Mouse (Mus musculus): ENCODE measurements at regions not wholly inside any gene's neighbourhood (a gene's known extent, or its start where the extent isn't known, plus 50 kb on each side); places are given as distances from the start of the nearest gene placed in this dataset.

DNA sequence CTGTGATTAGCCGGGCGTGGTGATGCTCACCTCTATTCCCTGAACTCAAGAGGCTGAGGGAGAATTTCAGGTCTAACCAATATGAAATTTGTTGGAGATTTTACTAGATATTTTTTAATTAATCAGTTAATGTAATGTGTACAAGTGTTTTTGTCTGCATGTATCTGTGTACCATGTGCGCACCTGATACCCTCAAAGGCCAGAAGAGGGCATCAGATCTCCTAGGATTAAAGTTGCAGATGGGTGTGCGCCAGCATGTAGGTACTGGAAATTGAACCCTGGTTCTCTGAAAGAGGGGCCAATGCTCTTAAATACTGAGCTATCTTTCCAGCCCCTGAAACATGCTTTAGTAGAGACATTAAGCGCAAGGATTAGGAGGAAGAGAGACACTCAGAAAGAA, 160.2 kb downstream of the Mycn start:
- 96% methylated on average over 5 of the region's 5 CpGs for WGBS
- no peaks in the 10 kb centered on the region for H3K36me3 ChIP-seq (ENCODE audit: control insufficient read depth, insufficient read depth, low read length)
- no peak overlapping the region for H3K4me2 ChIP-seq (ENCODE audit: low read depth, low read length)
- no peak overlapping the region for H3K27ac ChIP-seq (ENCODE audit: low read length)
- H3K4me3 ChIP-seq (ENCODE audit: low read length): no peak overlapping the region
- ATAC-seq: no peak
- 0 out of 2 replicates have a peak, but pooled peaks cover 2% of the 10 kb centered on the region for H3K9me3 ChIP-seq (ENCODE audit: control insufficient read depth, low read length)
- H3K27me3 ChIP-seq (replicated peaks; ENCODE audit: control insufficient read depth, insufficient read depth, low read length): no peaks in the 10 kb centered on the region
- no peak overlapping the region for H3K9ac ChIP-seq (ENCODE audit: low read depth, low read length)
- H3K4me1 ChIP-seq (ENCODE audit: control insufficient read depth, insufficient read depth, low read length): no peaks in the 10 kb centered on the region; the same call in 1 of the 2 replicates

DNA sequence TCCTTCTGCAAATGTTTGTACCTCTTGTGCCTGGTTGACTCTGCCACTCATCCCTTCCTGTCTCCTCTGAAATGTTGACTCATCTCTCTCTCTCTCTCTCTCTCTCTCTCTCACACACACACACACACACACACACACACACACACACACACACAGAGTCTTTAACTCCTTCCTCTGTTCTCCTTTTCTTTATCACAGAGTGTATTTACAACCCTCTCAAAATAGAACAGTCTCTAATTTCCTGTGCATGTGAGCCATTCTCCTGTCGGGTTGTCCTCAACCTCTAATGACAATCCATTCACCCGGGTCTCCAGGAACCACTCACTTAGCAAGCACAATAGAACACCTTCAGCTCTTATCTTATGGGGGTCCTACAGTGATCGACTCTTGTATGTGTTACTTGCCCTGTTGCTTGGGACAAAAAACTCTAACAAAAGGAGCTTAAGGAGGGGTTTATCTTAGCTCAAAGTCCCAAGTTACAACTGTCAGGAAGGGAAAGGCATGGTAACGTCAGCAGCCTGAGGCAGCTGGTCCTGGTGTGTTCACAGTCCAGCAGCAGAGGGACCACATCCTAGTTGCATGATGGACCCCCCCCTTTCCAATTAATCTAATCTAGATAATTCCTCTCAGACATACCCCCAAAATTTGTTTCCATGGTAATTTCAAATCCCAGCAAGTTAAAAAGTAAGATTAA, 163.0 kb downstream of the Mycn start:
- peak overlapping the region; percentile 71 for H3K27ac ChIP-seq (ENCODE audit: low read length)
- 36% methylated on average over 4 of the region's 4 CpGs for WGBS

DNA sequence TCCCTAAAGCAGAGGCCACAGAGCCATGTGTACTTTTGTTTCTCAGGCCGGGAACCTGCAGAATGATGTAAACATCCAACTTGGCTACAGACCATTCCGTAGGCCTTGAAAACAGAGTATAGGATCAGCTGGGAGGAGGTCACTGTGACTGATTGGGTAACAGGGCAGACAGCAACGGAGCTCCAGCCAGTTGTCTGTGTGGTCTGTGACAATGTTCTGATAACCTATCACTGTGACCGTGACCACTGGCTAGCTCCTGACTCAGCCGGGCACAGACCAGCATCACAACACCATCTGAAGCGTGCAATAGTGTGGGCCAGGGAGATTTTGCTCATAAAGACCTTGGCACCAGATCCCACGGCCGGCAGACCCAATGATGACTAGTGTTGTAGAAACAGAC, 164.3 kb downstream of the Mycn start:
- H3K27ac ChIP-seq (ENCODE audit: low read length): no peak overlapping the region
- H3K4me2 ChIP-seq (ENCODE audit: low read depth, low read length): no peak overlapping the region
- no peak for ATAC-seq
- no peaks in the 10 kb centered on the region for H3K4me1 ChIP-seq (ENCODE audit: control insufficient read depth, insufficient read depth, low read length)
- H3K36me3 ChIP-seq (ENCODE audit: control insufficient read depth, insufficient read depth, low read length): no peaks in the 10 kb centered on the region
- H3K27me3 ChIP-seq (replicated peaks; ENCODE audit: control insufficient read depth, insufficient read depth, low read length): no peaks in the 10 kb centered on the region
- 0 out of 2 replicates have a peak, but pooled peaks cover 2% of the 10 kb centered on the region for H3K9me3 ChIP-seq (ENCODE audit: control insufficient read depth, low read length)
- H3K4me3 ChIP-seq (ENCODE audit: low read length): no peak overlapping the region
- H3K9ac ChIP-seq (ENCODE audit: low read depth, low read length): no peak overlapping the region
- 73% methylated on average over 8 of the region's 8 CpGs for WGBS

More for the DNA sequence above, 163.0 kb downstream of the Mycn start:
- Histone ChIP-seq H3K36me3 (ENCODE audit: control insufficient read depth, insufficient read depth, low read length) (no peaks in the 10 kb centered on the region), H3K4me1 (ENCODE audit: control insufficient read depth, insufficient read depth, low read length) (no peaks in the 10 kb centered on the region), H3K9me3 (ENCODE audit: control insufficient read depth, low read length) (0 out of 2 replicates have a peak, but pooled peaks cover 2% of the 10 kb centered on the region), H3K4me2 (ENCODE audit: low read depth, low read length) (no peak overlapping the region), H3K9ac (ENCODE audit: low read depth, low read length) (no peak overlapping the region), H3K4me3 (ENCODE audit: low read length) (no peak overlapping the region), H3K27me3 (replicated peaks; ENCODE audit: control insufficient read depth, insufficient read depth, low read length) (no peaks in the 10 kb centered on the region)
- ATAC-seq: peak; percentile 76

DNA sequence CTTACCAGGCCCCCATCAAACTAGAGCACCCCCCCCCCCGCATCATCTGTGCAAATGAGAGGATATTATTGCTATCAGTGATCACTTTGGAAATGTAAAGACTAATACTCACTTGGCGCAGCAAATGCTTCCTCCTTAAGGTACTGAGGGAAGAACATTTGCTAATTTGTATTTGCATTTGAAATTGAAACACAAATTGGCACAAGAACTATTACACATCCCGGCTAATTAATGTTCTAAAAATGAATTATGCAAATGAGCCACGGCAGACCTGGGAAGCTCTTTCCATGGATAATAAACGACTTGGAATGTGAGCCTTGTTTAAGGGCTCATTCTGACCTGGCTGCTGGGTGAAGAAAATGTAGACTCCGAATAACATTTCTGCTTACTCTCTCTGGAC, 164.9 kb downstream of the Mycn start:
- no peaks in the 10 kb centered on the region for H3K27me3 ChIP-seq (replicated peaks; ENCODE audit: control insufficient read depth, insufficient read depth, low read length)
- no peak overlapping the region for H3K4me3 ChIP-seq (ENCODE audit: low read length)
- H3K36me3 ChIP-seq (ENCODE audit: control insufficient read depth, insufficient read depth, low read length): no peaks in the 10 kb centered on the region
- no peak overlapping the region for H3K27ac ChIP-seq (ENCODE audit: low read length)
- no peak overlapping the region for H3K4me2 ChIP-seq (ENCODE audit: low read depth, low read length)
- no peaks in the 10 kb centered on the region for H3K4me1 ChIP-seq (ENCODE audit: control insufficient read depth, insufficient read depth, low read length)
- 0 out of 2 replicates have a peak, but pooled peaks cover 2% of the 10 kb centered on the region for H3K9me3 ChIP-seq (ENCODE audit: control insufficient read depth, low read length)
- no peak for ATAC-seq
- H3K9ac ChIP-seq (ENCODE audit: low read depth, low read length): no peak overlapping the region
- WGBS: 73% methylated on average over 6 of the region's 6 CpGs

DNA sequence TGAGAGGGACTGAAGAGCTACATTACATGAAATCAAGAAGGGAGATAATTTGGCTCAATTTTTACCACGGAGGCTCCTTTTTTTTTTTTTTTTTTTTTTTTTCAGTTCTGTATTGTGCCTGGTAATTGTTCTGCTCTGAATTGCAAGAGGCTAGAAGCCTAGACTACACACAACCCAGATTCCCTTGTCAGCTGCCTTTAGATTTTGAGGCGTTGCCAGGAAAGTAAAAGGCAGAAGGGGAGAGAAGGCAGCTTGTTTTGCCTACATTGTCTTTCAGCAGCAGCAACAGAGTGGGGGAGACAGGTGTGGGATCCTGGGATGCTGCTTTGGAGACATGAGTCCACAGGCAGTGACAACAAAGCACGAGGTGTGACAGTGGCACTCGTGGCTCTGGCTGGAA, 170.7 kb downstream of the Mycn start:
- H3K9ac ChIP-seq (ENCODE audit: low read depth, low read length): no peak overlapping the region
- ATAC-seq: no peak
- H3K9me3 ChIP-seq (ENCODE audit: control insufficient read depth, low read length): no peaks in the 10 kb centered on the region
- 72% methylated on average over 4 of the region's 4 CpGs for WGBS
- no peak overlapping the region for H3K27ac ChIP-seq (ENCODE audit: low read length)
- no peaks in the 10 kb centered on the region for H3K36me3 ChIP-seq (ENCODE audit: control insufficient read depth, insufficient read depth, low read length)
- no peak overlapping the region for H3K4me3 ChIP-seq (ENCODE audit: low read length)
- H3K27me3 ChIP-seq (replicated peaks; ENCODE audit: control insufficient read depth, insufficient read depth, low read length): no peaks in the 10 kb centered on the region
- no peak overlapping the region for H3K4me2 ChIP-seq (ENCODE audit: low read depth, low read length)
- no peaks in the 10 kb centered on the region for H3K4me1 ChIP-seq (ENCODE audit: control insufficient read depth, insufficient read depth, low read length)

DNA sequence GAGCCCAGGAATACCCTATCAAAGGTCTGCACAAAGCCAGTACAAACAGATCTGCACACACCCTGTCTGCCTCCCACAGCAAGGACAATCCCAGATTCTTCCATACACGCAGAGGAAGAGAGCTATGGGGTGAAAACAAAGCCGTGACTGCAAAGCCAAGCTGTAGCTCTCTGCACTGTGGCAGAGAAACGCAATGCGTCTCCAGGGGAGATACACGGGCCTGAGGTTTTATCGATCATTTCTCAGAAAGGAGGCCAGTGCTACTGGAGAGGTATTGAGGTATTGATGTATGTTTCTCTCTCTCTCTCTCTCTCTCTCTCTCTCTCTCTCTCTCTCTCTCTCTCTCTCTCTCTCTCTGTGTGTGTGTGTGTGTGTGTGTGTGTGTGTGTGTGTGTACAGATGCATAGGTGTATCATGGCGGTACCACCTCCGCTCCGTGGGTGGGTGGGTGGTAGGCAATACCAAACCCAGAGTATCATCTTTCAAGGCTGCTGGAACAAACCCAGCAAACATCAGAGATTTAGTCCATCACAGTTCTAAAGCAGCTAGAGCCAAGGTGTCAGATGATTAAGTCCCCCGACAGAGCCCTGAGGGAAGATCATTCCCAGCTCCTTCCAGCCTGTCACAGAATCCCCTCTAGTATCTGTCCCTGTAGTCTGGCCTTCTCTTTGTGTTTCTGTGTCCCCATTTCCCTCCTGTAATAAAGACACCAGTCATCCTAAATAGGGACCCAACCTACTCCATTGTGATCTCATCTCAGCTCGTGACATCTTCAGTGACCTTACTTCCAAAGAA, 175.0 kb downstream of the Mycn start:
- no peak overlapping the region for H3K27ac ChIP-seq (ENCODE audit: low read length)
- no peak for ATAC-seq

DNA sequence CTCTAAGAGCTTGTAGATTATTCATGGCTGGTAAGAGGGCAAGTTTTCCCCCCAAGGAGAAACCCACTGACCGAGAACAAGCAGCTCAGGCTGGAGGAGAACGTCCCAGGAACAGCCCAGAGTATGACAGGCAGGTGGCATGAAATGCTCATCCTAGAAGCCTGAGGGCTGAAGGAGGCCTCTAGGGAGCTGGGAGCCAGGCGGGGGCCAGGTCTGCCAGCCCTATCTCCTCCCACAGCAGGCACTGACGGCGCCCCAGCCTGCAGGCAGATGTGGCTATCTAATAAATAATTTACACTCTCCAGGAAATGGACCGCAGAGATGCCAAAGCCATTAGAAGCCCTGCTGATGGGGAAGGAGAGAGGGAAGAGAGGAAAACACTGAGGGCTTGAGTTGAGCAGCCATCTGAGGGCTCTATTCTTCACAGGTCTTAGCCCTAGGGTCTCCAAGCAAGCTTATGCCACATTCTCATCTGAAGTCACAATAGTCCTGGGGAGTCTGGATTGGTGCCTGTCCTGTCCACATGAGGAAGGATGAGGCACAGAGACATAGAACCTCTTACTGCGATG, 176.1 kb downstream of the Mycn start:
- Histone ChIP-seq H3K27me3 (replicated peaks; ENCODE audit: control insufficient read depth, insufficient read depth, low read length) (no peaks in the 10 kb centered on the region), H3K4me3 (ENCODE audit: low read length) (no peak overlapping the region), H3K4me2 (ENCODE audit: low read depth, low read length) (no peak overlapping the region), H3K4me1 (ENCODE audit: control insufficient read depth, insufficient read depth, low read length) (peaks cover 2% of the 10 kb centered on the region; the same call in 1 of the 2 replicates), H3K27ac (ENCODE audit: low read length) (no peak overlapping the region), H3K9me3 (ENCODE audit: control insufficient read depth, low read length) (no peaks in the 10 kb centered on the region), H3K36me3 (ENCODE audit: control insufficient read depth, insufficient read depth, low read length) (no peaks in the 10 kb centered on the region), H3K9ac (ENCODE audit: low read depth, low read length) (no peak overlapping the region)
- ATAC-seq: peak; percentile 76
- WGBS: 49% methylated on average over 7 of the region's 7 CpGs

More for the DNA sequence above, 175.0 kb downstream of the Mycn start:
- WGBS: 50% methylated on average over 11 of the region's 11 CpGs
- H3K9ac ChIP-seq (ENCODE audit: low read depth, low read length): no peak overlapping the region
- H3K4me1 ChIP-seq (ENCODE audit: control insufficient read depth, insufficient read depth, low read length): peaks cover 2% of the 10 kb centered on the region; the same call in 1 of the 2 replicates
- no peak overlapping the region for H3K4me2 ChIP-seq (ENCODE audit: low read depth, low read length)
- no peaks in the 10 kb centered on the region for H3K9me3 ChIP-seq (ENCODE audit: control insufficient read depth, low read length)
- no peaks in the 10 kb centered on the region for H3K27me3 ChIP-seq (replicated peaks; ENCODE audit: control insufficient read depth, insufficient read depth, low read length)
- H3K4me3 ChIP-seq (ENCODE audit: low read length): no peak overlapping the region
- no peaks in the 10 kb centered on the region for H3K36me3 ChIP-seq (ENCODE audit: control insufficient read depth, insufficient read depth, low read length)

DNA sequence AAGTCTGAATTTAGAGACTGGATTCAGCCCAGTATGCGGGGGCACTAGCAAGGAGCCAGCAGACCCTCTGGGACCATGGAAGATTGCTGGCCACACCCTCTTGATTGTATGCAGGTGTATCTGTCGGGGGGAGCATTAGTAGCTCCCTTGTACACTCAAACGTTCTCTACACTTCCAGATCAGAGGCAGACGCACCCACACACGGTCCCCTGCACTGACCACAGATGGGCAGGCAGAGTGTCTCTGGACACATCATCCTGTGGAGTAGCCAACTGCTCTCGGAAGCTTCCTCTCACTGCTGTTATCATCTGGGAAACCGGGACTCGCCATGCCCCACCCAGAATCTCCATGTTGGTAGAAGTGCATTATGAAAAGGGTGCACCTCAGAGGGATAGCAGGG, 176.7 kb downstream of the Mycn start:
- Histone ChIP-seq H3K9me3 (ENCODE audit: control insufficient read depth, low read length) (no peaks in the 10 kb centered on the region), H3K4me1 (ENCODE audit: control insufficient read depth, insufficient read depth, low read length) (peaks cover 2% of the 10 kb centered on the region; the same call in 1 of the 2 replicates), H3K36me3 (ENCODE audit: control insufficient read depth, insufficient read depth, low read length) (no peaks in the 10 kb centered on the region), H3K9ac (ENCODE audit: low read depth, low read length) (no peak overlapping the region), H3K27me3 (replicated peaks; ENCODE audit: control insufficient read depth, insufficient read depth, low read length) (no peaks in the 10 kb centered on the region), H3K27ac (ENCODE audit: low read length) (no peak overlapping the region), H3K4me3 (ENCODE audit: low read length) (no peak overlapping the region), H3K4me2 (ENCODE audit: low read depth, low read length) (no peak overlapping the region)
- ATAC-seq: peak; percentile 39; the same call in 1 of the 2 replicates
- 70% methylated on average over 8 of the region's 8 CpGs for WGBS

DNA sequence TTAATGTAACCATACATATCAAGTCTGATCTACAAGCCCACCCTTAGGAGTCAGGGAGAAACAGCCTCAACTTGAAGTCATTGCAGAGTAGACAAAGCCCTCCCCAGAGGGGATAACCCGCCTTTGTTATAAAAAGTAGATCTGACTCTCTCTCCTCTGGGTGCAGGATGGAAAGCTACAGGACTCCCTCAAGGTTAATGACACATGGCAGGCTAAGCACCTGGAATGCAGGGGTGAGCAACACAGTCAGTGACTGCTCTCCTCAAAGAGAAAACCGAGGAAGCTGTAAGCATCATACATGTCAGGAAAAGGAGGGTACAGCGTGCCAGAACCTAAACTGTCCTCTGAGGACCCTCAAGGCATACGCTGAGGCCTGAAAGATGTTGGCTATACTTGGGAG, 177.1 kb downstream of the Mycn start:
- Histone ChIP-seq H3K27me3 (replicated peaks; ENCODE audit: control insufficient read depth, insufficient read depth, low read length) (no peaks in the 10 kb centered on the region), H3K27ac (ENCODE audit: low read length) (no peak overlapping the region), H3K9ac (ENCODE audit: low read depth, low read length) (no peak overlapping the region), H3K9me3 (ENCODE audit: control insufficient read depth, low read length) (no peaks in the 10 kb centered on the region), H3K36me3 (ENCODE audit: control insufficient read depth, insufficient read depth, low read length) (no peaks in the 10 kb centered on the region), H3K4me1 (ENCODE audit: control insufficient read depth, insufficient read depth, low read length) (peaks cover 2% of the 10 kb centered on the region; the same call in 1 of the 2 replicates), H3K4me3 (ENCODE audit: low read length) (no peak overlapping the region), H3K4me2 (ENCODE audit: low read depth, low read length) (no peak overlapping the region)
- 80% methylated on average over 4 of the region's 4 CpGs for WGBS
- ATAC-seq: no peak

All from intestine, embryonic 16.5 days (tissue).